11 mouse cellular contexts compared by ENCODE assay signal in genomic region chr2:35433428-35433827, GRCm38 (mm10). TPM values are rescaled to one million over a fixed set of nuclear protein-coding genes. Genes with fewer than 3 reads are reported as not detected.
DNase-seq lines count a peak whose midpoint lies in the region; ATAC-seq and TF ChIP-seq lines count a peak whose summit lies in the region.
"Had no signal": no experiment of that assay in that cellular context is flagged by ENCODE, and none has a peak within 500 bp of the region (broad histone marks: within the 10 kb centered on the region; RNA-seq: fewer than 3 reads in every experiment).

No protein-coding gene starts in this region.

- no peaks in the 10 kb centered on the region for H3K9me3 ChIP-seq in liver, embryonic 15.5 days (replicated peaks)

- peak; percentile 49 for TF ChIP-seq POLR2A in heart, adult 2 months (IDR thresholded peaks at IDR 0.05; ENCODE audit: insufficient read depth, low read depth, low read length)
- TF ChIP-seq POLR2A in kidney, adult 2 months (IDR thresholded peaks at IDR 0.05; ENCODE audit: low read depth, low read length): no peak

- H3K79me2 ChIP-seq in heart, adult 2 months (replicated peaks; ENCODE audit: control insufficient read depth, insufficient read depth, low read length): no peaks in the 10 kb centered on the region

- DNase-seq in 3T3-L1 (ENCODE audit: low read depth, low spot score): peak; percentile 58
- peak; percentile 72 for DNase-seq in heart, adult 2 months
- peak; percentile 71 for DNase-seq in kidney, adult 2 months
- no peak for DNase-seq in left cerebral cortex, adult 9 months (ENCODE audit: low spot score in 2 of 2)
- no peak for DNase-seq in left cerebral cortex, postnatal 36 days (ENCODE audit: low spot score in 2 of 2)
- no peak for DNase-seq in cerebellum, adult 11 months
- no peak for DNase-seq in adrenal gland, adult 8-10 months
- DNase-seq: right cerebral cortex, postnatal 4 days had no signal

- no peaks in the 10 kb centered on the region for H3K27me3 ChIP-seq in heart, adult 2 months (ENCODE audit: control insufficient read depth, insufficient read depth, low read length)
- H3K27me3 ChIP-seq in kidney, adult 2 months (replicated peaks; ENCODE audit: control insufficient read depth, insufficient read depth, low read length): no peaks in the 10 kb centered on the region
- H3K27me3 ChIP-seq in liver, embryonic 15.5 days: no peaks in the 10 kb centered on the region

- intact Hi-C loops in heart, adult 2 months (cut with DNase I): loop anchor here (1.0 to 2.0 kb wide), 2 partner anchors 28 to 75 kb away; no protein-coding TSS in a partner anchor
- intact Hi-C loops in left cerebral cortex, postnatal 36 days (cut with DNase I): no loop called here

- 0 out of 2 replicates have a peak, but pooled peaks have one; percentile 51 for TF ChIP-seq EP300 in heart, adult 2 months (IDR thresholded peaks at IDR 0.05; ENCODE audit: insufficient read depth, low read depth, low read length)

- peak overlapping the region; percentile 58 for H3K4me3 ChIP-seq in heart, adult 2 months
- H3K4me3 ChIP-seq in kidney, adult 2 months (ENCODE audit: insufficient read depth, low read depth, low read length): no peak overlapping the region
- no peak overlapping the region for H3K4me3 ChIP-seq in liver, embryonic 15.5 days (replicated peaks)

- peak overlapping the region; percentile 5 for H3K9ac ChIP-seq in heart, adult 2 months (ENCODE audit: low read depth, low read length)
- H3K9ac ChIP-seq in liver, embryonic 15.5 days: no peak overlapping the region

- ATAC-seq in liver, embryonic 15.5 days (ENCODE audit: insufficient read depth): no peak

- H3K4me1 ChIP-seq in heart, adult 2 months (ENCODE audit: control insufficient read depth, insufficient read depth, low read length): peaks cover 15% of the 10 kb centered on the region
- H3K4me1 ChIP-seq in kidney, adult 2 months (ENCODE audit: control insufficient read depth, insufficient read depth, low read length): 0 out of 2 replicates have a peak, but pooled peaks cover 3% of the 10 kb centered on the region
- peaks cover 40% of the 10 kb centered on the region for H3K4me1 ChIP-seq in liver, embryonic 15.5 days (replicated peaks)

- WGBS in heart, adult 2 months: 33% methylated on average over 4 of the region's 4 CpGs
- WGBS in kidney, adult 2 months: 45% methylated on average over 4 of the region's 4 CpGs
- 49% methylated on average over 4 of the region's 4 CpGs for WGBS in liver, embryonic 15.5 days (ENCODE audit: insufficient replicate concordance)

- no peaks in the 10 kb centered on the region for H3K36me3 ChIP-seq in heart, adult 2 months (ENCODE audit: control insufficient read depth, insufficient read depth, low read length)
- no peaks in the 10 kb centered on the region for H3K36me3 ChIP-seq in kidney, adult 2 months (ENCODE audit: control insufficient read depth, insufficient read depth, low read length)
- peaks cover 31% of the 10 kb centered on the region for H3K36me3 ChIP-seq in liver, embryonic 15.5 days (replicated peaks)

- TF ChIP-seq CTCF in heart, adult 2 months (IDR thresholded peaks at IDR 0.05): no peak
- no peak for TF ChIP-seq CTCF in kidney, adult 2 months (conservative IDR thresholded peaks at IDR 0.05; ENCODE audit: insufficient read depth, insufficient read length, low read depth, low read length)

- no peak overlapping the region for H3K4me2 ChIP-seq in liver, embryonic 15.5 days

- peak overlapping the region; percentile 89 for H3K27ac ChIP-seq in heart, adult 2 months
- peak overlapping the region; percentile 33 for H3K27ac ChIP-seq in kidney, adult 2 months (ENCODE audit: insufficient read depth, low read depth, low read length)
- H3K27ac ChIP-seq in liver, embryonic 15.5 days (replicated peaks): peak overlapping the region; percentile 19; the same call in 1 of the 2 replicates

RNA-seq across cellular contexts. Expression of gene Ggta1, which starts 29.6 kb away (rescaled TPM):
- total RNA-seq in heart, adult 2 months (2021): 10 to 100 TPM; 15.4 to 15.5 TPM
- 8.6 and 16.0 TPM in 2 replicates for polyA plus RNA-seq in heart, adult 2 months (2012; rRNA removed)
- 4.6 and 6.1 TPM in 2 replicates for polyA plus RNA-seq in kidney, adult 2 months (2012; rRNA removed)
- polyA plus RNA-seq in liver, embryonic 15.5 days (2015; fragmentation: Nextera tagmentation; extraction: Ambion mirVana): 9.0 and 9.1 TPM in 2 replicates
- total RNA-seq in left cerebral cortex, postnatal 36 days (2021): 1 to 10 TPM; 3.3 to 3.8 TPM
- 10 to 100 TPM in 3 of 4 experiments, 1 to 10 TPM in 1; 8.8 to 14.1 (median 10.8) TPM for total RNA-seq in adrenal gland, adult 8-10 months (2022)

RNA-seq across cellular contexts. Expression of gene 4930402F06Rik, which starts 36.5 kb away (rescaled TPM):
- not detected for total RNA-seq in heart, adult 2 months (2021)
- not detected in 2 replicates for polyA plus RNA-seq in heart, adult 2 months (2012; rRNA removed)
- not detected in 2 replicates for polyA plus RNA-seq in kidney, adult 2 months (2012; rRNA removed)
- not detected in 2 replicates for polyA plus RNA-seq in liver, embryonic 15.5 days (2015; fragmentation: Nextera tagmentation; extraction: Ambion mirVana)
- total RNA-seq in left cerebral cortex, postnatal 36 days (2021): not detected
- not detected for total RNA-seq in adrenal gland, adult 8-10 months (2022)
- total RNA-seq: hematopoietic stem cell, adult 5-6 weeks had no signal
- polyA plus RNA-seq: embryonic facial prominence, embryonic 11.5 days had no signal

Comparison
In these comparisons a context has a peak if more than half of its experiments do, and no peak if none do; other contexts are left out.
1. DNase-seq: peak in 3T3-L1 (single experiment), heart, adult 2 months (2 of 2) and kidney, adult 2 months (single experiment); none in left cerebral cortex, adult 9 months (0 of 2), left cerebral cortex, postnatal 36 days (0 of 2), cerebellum, adult 11 months (single experiment) and adrenal gland, adult 8-10 months (single experiment).
2. H3K27ac ChIP-seq: peak in every context shown above with its lines; median percentile 89 in heart, adult 2 months; 33 in kidney, adult 2 months; 19 in liver, embryonic 15.5 days.